ENCODE assay signal across 11 mouse cellular contexts in genomic region chr4:96022803-96023202, GRCm38 (mm10). TPM values are rescaled to one million over a fixed set of nuclear protein-coding genes. Genes with fewer than 3 reads are reported as not detected.
DNase-seq lines count a peak whose midpoint lies in the region; ATAC-seq and TF ChIP-seq lines count a peak whose summit lies in the region.
"Had no signal": no experiment of that assay in that cellular context is flagged by ENCODE, and none has a peak within 500 bp of the region (broad histone marks: within the 10 kb centered on the region; RNA-seq: fewer than 3 reads in every experiment).

No protein-coding gene starts in this region.

- no peak for ATAC-seq in hindbrain, embryonic 14.5 days (ENCODE audit: low FRiP score)
- ATAC-seq in hindbrain, embryonic 16.5 days, result no peak
- no peak for ATAC-seq in midbrain, postnatal 0 days (ENCODE audit: low FRiP score)
- ATAC-seq in midbrain, embryonic 16.5 days, result no peak
- ATAC-seq in monocyte, adult 5-6 weeks (replicated peaks; ENCODE audit: insufficient number of reproducible peaks, low FRiP score, low TSS enrichment, poor library complexity, severe bottlenecking), result no peak

- H3K4me1 ChIP-seq in hindbrain, embryonic 14.5 days (replicated peaks; ENCODE audit: control insufficient read depth, insufficient read depth, low read length), result no peaks in the 10 kb centered on the region
- no peaks in the 10 kb centered on the region for H3K4me1 ChIP-seq in hindbrain, embryonic 16.5 days (ENCODE audit: control insufficient read depth, insufficient read depth, low read depth, low read length)
- no peaks in the 10 kb centered on the region for H3K4me1 ChIP-seq in midbrain, postnatal 0 days (ENCODE audit: insufficient read depth, low read length)
- H3K4me1 ChIP-seq in midbrain, embryonic 16.5 days (ENCODE audit: control insufficient read depth, insufficient read depth, low read length), result no peaks in the 10 kb centered on the region
- H3K4me1 ChIP-seq: heart, embryonic 12.5 days had no signal

- peaks cover 46% of the 10 kb centered on the region for H3K36me3 ChIP-seq in hindbrain, embryonic 14.5 days (replicated peaks; ENCODE audit: control insufficient read depth, insufficient read depth)
- peaks cover 15% of the 10 kb centered on the region for H3K36me3 ChIP-seq in hindbrain, embryonic 16.5 days (ENCODE audit: control insufficient read depth, insufficient read depth, low read length)
- peaks cover 11% of the 10 kb centered on the region for H3K36me3 ChIP-seq in midbrain, postnatal 0 days (ENCODE audit: insufficient read depth, low read length)
- H3K36me3 ChIP-seq in midbrain, embryonic 16.5 days (ENCODE audit: control insufficient read depth, insufficient read depth, low read length), result peaks cover 12% of the 10 kb centered on the region

- H3K4me3 ChIP-seq in hindbrain, embryonic 14.5 days (replicated peaks; ENCODE audit: low read length), result no peak overlapping the region
- no peak overlapping the region for H3K4me3 ChIP-seq in hindbrain, embryonic 16.5 days (ENCODE audit: low read length)
- H3K4me3 ChIP-seq in midbrain, postnatal 0 days (ENCODE audit: low read depth, low read length), result no peak overlapping the region
- no peak overlapping the region for H3K4me3 ChIP-seq in midbrain, embryonic 16.5 days (ENCODE audit: low read depth, low read length)
- H3K4me3 ChIP-seq: heart, embryonic 12.5 days had no signal

- no peaks in the 10 kb centered on the region for H3K9me3 ChIP-seq in hindbrain, embryonic 14.5 days (ENCODE audit: control insufficient read depth, low read length)
- no peaks in the 10 kb centered on the region for H3K9me3 ChIP-seq in hindbrain, embryonic 16.5 days (ENCODE audit: control insufficient read depth, low read length)
- no peaks in the 10 kb centered on the region for H3K9me3 ChIP-seq in midbrain, postnatal 0 days (ENCODE audit: low read length)
- no peaks in the 10 kb centered on the region for H3K9me3 ChIP-seq in midbrain, embryonic 16.5 days (replicated peaks; ENCODE audit: control insufficient read depth, low read length, poor library complexity, severe bottlenecking)
- H3K9me3 ChIP-seq: heart, embryonic 12.5 days had no signal

- peak; percentile 32 for DNase-seq in hindbrain, embryonic 14.5 days (ENCODE audit: low spot score)
- peak; percentile 29 for DNase-seq in midbrain, postnatal 0 days (ENCODE audit: low spot score)
- DNase-seq in embryo, embryonic 11.5 days (ENCODE audit: low read depth, low spot score), result peak; percentile 5
- DNase-seq in spleen, adult 12 weeks (ENCODE audit: low spot score), result no peak
- DNase-seq: thymus, adult 2 months had no signal

- H3K27ac ChIP-seq in hindbrain, embryonic 14.5 days, result no peak overlapping the region
- no peak overlapping the region for H3K27ac ChIP-seq in hindbrain, embryonic 16.5 days (ENCODE audit: low read depth, low read length)
- H3K27ac ChIP-seq in midbrain, postnatal 0 days (ENCODE audit: low read depth, low read length), result no peak overlapping the region
- no peak overlapping the region for H3K27ac ChIP-seq in midbrain, embryonic 16.5 days (ENCODE audit: low read length)
- H3K27ac ChIP-seq: macrophage had no signal

- H3K9ac ChIP-seq in hindbrain, embryonic 14.5 days, result no peak overlapping the region
- H3K9ac ChIP-seq in hindbrain, embryonic 16.5 days (ENCODE audit: low read depth, low read length), result no peak overlapping the region
- no peak overlapping the region for H3K9ac ChIP-seq in midbrain, postnatal 0 days (replicated peaks; ENCODE audit: low read length, poor library complexity, severe bottlenecking)
- H3K9ac ChIP-seq in midbrain, embryonic 16.5 days (ENCODE audit: low read depth, low read length), result no peak overlapping the region
- H3K9ac ChIP-seq: heart, embryonic 12.5 days had no signal

- H3K27me3 ChIP-seq in hindbrain, embryonic 14.5 days (ENCODE audit: control insufficient read depth, insufficient read depth, low read length), result no peaks in the 10 kb centered on the region
- no peaks in the 10 kb centered on the region for H3K27me3 ChIP-seq in hindbrain, embryonic 16.5 days (replicated peaks; ENCODE audit: control insufficient read depth, insufficient read depth, low read length)
- H3K27me3 ChIP-seq in midbrain, postnatal 0 days (ENCODE audit: insufficient read depth, low read length), result no peaks in the 10 kb centered on the region
- H3K27me3 ChIP-seq in midbrain, embryonic 16.5 days (ENCODE audit: control insufficient read depth, insufficient read depth, low read depth, low read length), result no peaks in the 10 kb centered on the region
- H3K27me3 ChIP-seq: heart, embryonic 12.5 days had no signal

- TF ChIP-seq CTCF in midbrain, postnatal 0 days (IDR thresholded peaks at IDR 0.05), result peak; percentile 69

- H3K4me2 ChIP-seq in hindbrain, embryonic 14.5 days (replicated peaks), result no peak overlapping the region
- H3K4me2 ChIP-seq in hindbrain, embryonic 16.5 days (ENCODE audit: low read length), result no peak overlapping the region
- H3K4me2 ChIP-seq in midbrain, postnatal 0 days (ENCODE audit: low read depth, low read length, poor library complexity, severe bottlenecking), result no peak overlapping the region
- H3K4me2 ChIP-seq in midbrain, embryonic 16.5 days (ENCODE audit: low read length), result no peak overlapping the region
- H3K4me2 ChIP-seq: heart, embryonic 12.5 days had no signal

RNA-seq across cellular contexts. Expression of gene Cyp2j13, which starts 54.5 kb away (rescaled TPM):
- polyA plus RNA-seq in hindbrain, embryonic 14.5 days (2014; fragmentation: Nextera tagmentation; extraction: Ambion mirVana), result not detected in 2 replicates
- 0.21 TPM in 1 of 2 replicates, not detected in the other for polyA plus RNA-seq in hindbrain, embryonic 16.5 days (2015; fragmentation: Nextera tagmentation; extraction: Ambion mirVana)
- not detected in 2 replicates for total RNA-seq in midbrain, postnatal 0 days (2014; rRNA removed)
- polyA plus RNA-seq in midbrain, postnatal 0 days (2015; fragmentation: Nextera tagmentation; extraction: Ambion mirVana), result not detected in 2 replicates
- polyA plus RNA-seq in midbrain, embryonic 16.5 days (2015; fragmentation: Nextera tagmentation; extraction: Ambion mirVana), result not detected in 2 replicates
- not detected in 3 replicates for total RNA-seq in monocyte, adult 5-6 weeks (2017)
- polyA plus RNA-seq: cortical plate, adult 2 months; heart, embryonic 12.5 days; macrophage had no signal

RNA-seq across cellular contexts. Expression of gene Hook1, which starts 55.8 kb away (rescaled TPM):
- 83.5 and 88.6 TPM in 2 replicates for polyA plus RNA-seq in hindbrain, embryonic 14.5 days (2014; fragmentation: Nextera tagmentation; extraction: Ambion mirVana)
- 64.9 and 67.8 TPM in 2 replicates for polyA plus RNA-seq in hindbrain, embryonic 16.5 days (2015; fragmentation: Nextera tagmentation; extraction: Ambion mirVana)
- total RNA-seq in midbrain, postnatal 0 days (2014; rRNA removed), result 34.7 and 73.1 TPM in 2 replicates
- polyA plus RNA-seq in midbrain, postnatal 0 days (2015; fragmentation: Nextera tagmentation; extraction: Ambion mirVana), result 71.7 and 78.6 TPM in 2 replicates
- 90.8 and 94.7 TPM in 2 replicates for polyA plus RNA-seq in midbrain, embryonic 16.5 days (2015; fragmentation: Nextera tagmentation; extraction: Ambion mirVana)
- total RNA-seq in monocyte, adult 5-6 weeks (2017), result 6.9 to 10.0 TPM (median 9.6 TPM) in 3 replicates
